Comparison of ENCODE assay signal across 29 mouse cellular contexts in genomic region chr11:6319374-6319773, GRCm38 (mm10).
"Had no signal": no experiment of that assay in that cellular context is flagged by ENCODE, and none has a peak within 500 bp of the region (broad histone marks: within the 10 kb centered on the region; RNA-seq: fewer than 3 reads in every experiment).

No protein-coding gene starts in this region.

- H3K9ac ChIP-seq: heart, embryonic 12.5 days; heart, embryonic 13.5 days; heart, embryonic 15.5 days; hindbrain, embryonic 12.5 days; hindbrain, embryonic 13.5 days; hindbrain, embryonic 14.5 days; hindbrain, embryonic 15.5 days; intestine, embryonic 15.5 days; kidney, embryonic 15.5 days had no signal

- H3K9me3 ChIP-seq: heart, embryonic 12.5 days; heart, embryonic 13.5 days; heart, embryonic 15.5 days; hindbrain, embryonic 10.5 days; hindbrain, embryonic 12.5 days; hindbrain, embryonic 13.5 days; hindbrain, embryonic 15.5 days; intestine, embryonic 15.5 days; kidney, embryonic 15.5 days had no signal

- H3K27ac ChIP-seq: heart, embryonic 13.5 days; heart, embryonic 15.5 days; hindbrain, embryonic 10.5 days; hindbrain, embryonic 12.5 days; hindbrain, embryonic 13.5 days; hindbrain, embryonic 14.5 days; hindbrain, embryonic 15.5 days; hindbrain, postnatal 0 days; intestine, embryonic 15.5 days; kidney, embryonic 15.5 days; kidney, postnatal 0 days; layer of hippocampus, adult 2 months; left cerebral cortex, adult 2 months had no signal

- DNase-seq: heart, postnatal 10 days; heart, postnatal 14 days; heart, postnatal 36 days; heart, postnatal 4 days; kidney, adult 11 months; kidney, adult 18-20 months; kidney, adult 2 months; kidney, adult 8-10 months; kidney, adult 9 months; kidney, postnatal 10 days; kidney, postnatal 14 days; kidney, postnatal 25 days; kidney, postnatal 4 days; layer of hippocampus, adult 9-11 months; layer of hippocampus, postnatal 36 days had no signal

- H3K4me3 ChIP-seq: heart, embryonic 12.5 days; heart, embryonic 13.5 days; heart, embryonic 15.5 days; hindbrain, embryonic 10.5 days; hindbrain, embryonic 12.5 days; hindbrain, embryonic 13.5 days; hindbrain, embryonic 15.5 days; intestine, embryonic 15.5 days; kidney, embryonic 15.5 days; layer of hippocampus, adult 2 months; left cerebral cortex, adult 2 months had no signal

- H3K27me3 ChIP-seq: heart, embryonic 12.5 days; heart, embryonic 13.5 days; heart, embryonic 15.5 days; hindbrain, embryonic 12.5 days; hindbrain, embryonic 13.5 days; hindbrain, embryonic 15.5 days; intestine, embryonic 15.5 days; kidney, embryonic 15.5 days had no signal

- H3K4me1 ChIP-seq: hindbrain, embryonic 10.5 days; hindbrain, embryonic 12.5 days; hindbrain, embryonic 13.5 days; hindbrain, embryonic 15.5 days; intestine, embryonic 15.5 days; kidney, embryonic 15.5 days had no signal
